Mouse (Mus musculus) left cerebral cortex, postnatal 36 days (tissue): ENCODE data around the gene Lamb1. TPM values are rescaled to one million over a fixed set of nuclear protein-coding genes. Genes with fewer than 3 reads are reported as not detected.

ENCODE experiments used
- DNase-seq, 2 experiments: peaks; one replicate each; pipeline ENCODE4 v3.0.0; 2021 to 2022; ENCODE audit warnings: low spot score in 2 of 2, mixed read lengths in 1 of 2
- intact Hi-C: fragments of 180-260 bp; cut with DNase I; formaldehyde crosslinking; loops from one replicate; pipeline ENCODE4 v1.15.1; 2025
- total RNA-seq, 2 experiments: library from RNA; stranded (reverse); gene quantifications; 2 replicates each; pipeline ENCODE4 v1.2.3; 2021

Gene Lamb1
- total RNA-seq, 2 experiments from 2014 or later: 12.4 to 16.5 TPM

GRCm38 (mm10) chr12:31306075-31306675 lies 41.1 kb downstream of the Lamb1 start:
- intact Hi-C loops: no loop called here
- peak in 1 of 2 experiments; percentile 6 for DNase-seq

GRCm38 (mm10) chr12:31307011-31307410 lies 42.0 kb downstream of the Lamb1 start:
- no peak for DNase-seq
- intact Hi-C loops: no loop called here

GRCm38 (mm10) chr12:31307756-31308155 lies 42.7 kb downstream of the Lamb1 start:
- intact Hi-C loops: no loop called here
- DNase-seq: no peak

DNA sequence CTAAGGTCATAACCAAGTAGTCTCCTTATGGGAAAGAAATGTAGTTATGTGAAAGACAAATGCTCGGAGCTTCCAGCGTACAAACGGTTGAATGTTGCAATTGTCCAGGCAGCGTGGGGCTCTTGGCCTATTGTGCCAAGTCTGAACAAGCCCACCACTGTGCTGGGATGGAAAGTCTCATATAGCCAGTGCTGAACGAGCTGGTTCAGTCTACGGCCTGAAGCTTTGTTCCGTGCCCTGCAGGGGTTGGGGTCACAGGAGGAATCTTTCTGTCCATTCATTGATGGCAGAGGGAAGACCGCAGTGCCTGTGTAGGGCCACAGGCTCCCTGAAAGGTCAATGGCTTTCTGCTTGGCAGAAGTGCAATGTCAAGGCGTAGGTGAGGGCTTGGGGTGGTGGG lies 45.7 kb downstream of the Lamb1 start:
- intact Hi-C loops: no loop called here
- DNase-seq: no peak

DNA sequence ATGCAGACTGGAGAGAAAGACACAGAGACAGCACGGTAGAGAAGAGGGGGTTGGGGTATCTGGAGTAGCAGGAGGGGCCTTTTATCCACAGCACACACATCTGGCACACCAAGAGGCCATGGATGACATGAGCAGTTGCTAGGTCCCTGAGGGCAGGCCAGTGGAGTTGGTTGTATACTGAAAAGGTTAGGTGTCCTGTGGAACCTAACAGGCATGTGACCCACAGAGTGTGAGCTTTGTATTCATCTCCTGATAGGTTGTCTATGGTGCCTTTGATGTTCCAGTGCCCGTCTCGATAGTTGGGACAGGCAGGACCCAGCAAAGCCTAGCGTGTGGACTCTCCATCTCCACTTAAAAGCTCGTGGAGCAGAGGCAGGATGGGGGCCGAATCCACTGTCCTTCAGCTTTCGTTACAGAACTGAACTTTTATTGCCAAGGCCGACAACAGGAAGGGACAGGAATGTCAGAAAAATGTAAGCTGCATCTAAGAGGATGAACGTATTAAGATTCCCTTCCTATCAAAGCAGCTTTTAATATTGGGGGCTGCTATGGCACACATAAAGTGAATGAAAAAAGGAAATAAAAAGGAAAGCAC lies 46.7 kb downstream of the Lamb1 start:
- intact Hi-C loops: no loop called here
- no peak for DNase-seq

- no peak for DNase-seq
- intact Hi-C loops: no loop called here
Measured at GRCm38 (mm10) chr12:31312281-31312680, 47.2 kb downstream of the Lamb1 start.

- intact Hi-C loops: no loop called here
- no peak for DNase-seq
Measured at GRCm38 (mm10) chr12:31313136-31313535, 48.1 kb downstream of the Lamb1 start.

DNA sequence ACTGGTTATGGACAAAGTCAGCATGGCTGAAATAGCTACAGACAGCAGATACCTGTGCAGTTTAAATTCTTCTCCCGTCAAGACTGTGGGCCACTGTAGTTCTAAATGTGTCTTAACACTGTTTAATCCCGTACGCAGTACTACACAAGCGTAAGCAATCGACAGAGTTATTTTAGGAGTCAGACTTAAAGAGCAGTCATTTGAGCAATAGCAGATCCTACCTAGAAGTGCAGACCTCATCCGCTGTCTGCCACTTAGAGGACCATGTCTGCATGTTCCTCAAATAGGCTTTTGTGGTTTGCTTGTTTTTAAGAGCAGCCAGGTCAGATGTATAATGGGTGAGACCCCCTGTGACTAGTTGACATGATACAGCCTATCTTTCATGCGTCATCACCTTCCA lies 49.3 kb downstream of the Lamb1 start:
- intact Hi-C loops: no loop called here
- DNase-seq: no peak

GRCm38 (mm10) chr12:31315961-31316360 lies 50.9 kb downstream of the Lamb1 start:
- no peak for DNase-seq
- intact Hi-C loops: no loop called here

DNA sequence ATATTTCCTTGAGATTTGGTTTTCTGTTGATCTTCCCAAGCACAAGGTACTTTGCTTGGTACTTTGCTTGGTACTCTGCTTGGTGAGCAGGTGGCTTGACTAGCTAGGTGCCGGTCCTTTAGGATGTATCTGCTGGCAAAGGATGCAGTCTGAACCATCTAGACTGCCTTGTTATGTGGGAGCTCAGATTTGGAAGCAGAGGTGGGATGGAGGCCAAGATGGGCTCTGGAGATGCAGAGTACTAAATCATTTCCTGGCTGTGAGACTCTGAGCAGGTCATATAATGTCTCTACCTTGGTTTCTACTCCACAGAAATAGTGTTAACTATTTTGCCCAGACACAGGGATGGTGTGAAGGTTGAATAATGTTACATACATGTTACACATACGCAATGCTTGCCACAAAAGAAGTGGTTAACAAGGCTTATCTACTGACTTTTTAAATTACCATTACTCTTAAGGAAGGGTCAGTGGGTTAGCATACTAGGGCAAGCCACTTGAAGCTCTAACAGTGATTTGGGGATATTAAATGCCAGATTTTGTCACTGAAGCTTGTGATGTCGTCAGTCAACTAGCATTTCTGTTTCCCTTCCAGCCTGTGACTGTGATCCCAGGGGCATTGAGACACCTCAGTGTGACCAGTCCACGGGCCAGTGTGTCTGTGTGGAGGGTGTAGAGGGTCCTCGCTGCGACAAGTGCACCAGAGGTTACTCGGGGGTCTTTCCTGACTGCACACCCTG lies 52.8 kb downstream of the Lamb1 start:
- no peak for DNase-seq
- intact Hi-C loops: no loop called here

- no peak for DNase-seq
- intact Hi-C loops: no loop called here
Measured at GRCm38 (mm10) chr12:31318409-31318963, 53.5 kb downstream of the Lamb1 start.

DNA sequence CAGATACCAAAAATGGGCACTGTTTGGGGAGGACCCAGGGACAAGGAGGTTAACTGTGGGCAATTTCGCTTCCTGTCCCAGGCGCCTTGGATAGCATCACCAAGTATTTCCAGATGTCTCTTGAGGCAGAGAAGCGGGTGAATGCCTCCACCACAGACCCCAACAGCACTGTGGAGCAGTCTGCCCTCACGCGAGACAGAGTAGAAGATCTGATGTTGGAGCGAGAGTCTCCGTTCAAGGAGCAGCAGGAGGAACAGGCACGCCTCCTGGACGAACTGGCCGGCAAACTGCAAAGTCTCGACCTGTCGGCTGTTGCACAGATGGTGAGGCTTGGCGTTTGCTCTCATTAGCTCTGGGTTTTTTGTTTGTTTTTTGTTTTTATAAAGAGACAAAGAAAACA lies 55.8 kb downstream of the Lamb1 start:
- intact Hi-C loops: no loop called here
- DNase-seq: no peak

GRCm38 (mm10) chr12:31321532-31321931 lies 56.5 kb downstream of the Lamb1 start:
- intact Hi-C loops: no loop called here
- no peak for DNase-seq

DNA sequence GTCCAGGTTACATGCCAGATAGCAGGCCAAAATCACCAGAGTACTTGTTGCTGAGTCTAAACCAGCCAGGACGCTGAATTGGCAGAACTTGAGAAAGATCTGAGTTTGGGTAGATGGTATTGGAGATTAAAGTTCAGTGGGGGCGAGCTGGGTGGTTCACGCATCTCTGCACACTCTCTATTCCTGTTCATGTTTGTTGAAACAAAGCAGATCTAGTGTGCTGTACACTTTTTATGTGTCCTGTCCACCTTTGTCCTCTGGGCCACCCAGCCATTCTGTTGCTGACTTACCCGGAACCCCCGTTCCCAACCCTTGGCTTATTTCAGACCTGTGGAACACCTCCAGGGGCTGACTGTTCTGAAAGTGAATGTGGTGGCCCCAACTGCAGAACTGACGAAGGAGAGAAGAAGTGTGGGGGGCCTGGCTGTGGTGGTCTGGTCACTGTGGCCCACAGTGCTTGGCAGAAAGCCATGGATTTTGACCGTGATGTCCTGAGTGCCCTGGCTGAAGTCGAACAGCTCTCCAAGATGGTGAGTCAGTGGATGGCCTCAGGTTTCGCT lies 58.2 kb downstream of the Lamb1 start:
- intact Hi-C loops: no loop called here
- no peak for DNase-seq

DNA sequence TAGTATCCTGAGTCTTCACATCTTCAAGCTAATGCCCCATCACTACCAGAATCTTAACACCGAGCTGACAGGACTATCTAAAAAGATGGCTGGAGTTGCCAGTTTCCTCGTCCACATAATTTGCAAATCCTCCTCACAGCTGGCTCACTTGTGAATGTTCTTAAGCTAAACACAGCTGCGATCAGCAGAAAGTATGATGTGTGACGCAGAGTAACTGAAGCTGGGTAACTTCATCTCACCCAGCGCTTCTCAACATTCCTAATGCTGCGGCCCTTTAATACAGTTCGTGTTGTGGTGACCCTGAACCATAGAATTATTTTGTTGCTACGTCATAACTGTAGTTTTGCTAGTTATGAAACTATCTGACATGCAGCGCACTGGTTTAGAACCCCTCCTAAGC lies 62.1 kb downstream of the Lamb1 start:
- intact Hi-C loops: no loop called here
- no peak for DNase-seq

DNA sequence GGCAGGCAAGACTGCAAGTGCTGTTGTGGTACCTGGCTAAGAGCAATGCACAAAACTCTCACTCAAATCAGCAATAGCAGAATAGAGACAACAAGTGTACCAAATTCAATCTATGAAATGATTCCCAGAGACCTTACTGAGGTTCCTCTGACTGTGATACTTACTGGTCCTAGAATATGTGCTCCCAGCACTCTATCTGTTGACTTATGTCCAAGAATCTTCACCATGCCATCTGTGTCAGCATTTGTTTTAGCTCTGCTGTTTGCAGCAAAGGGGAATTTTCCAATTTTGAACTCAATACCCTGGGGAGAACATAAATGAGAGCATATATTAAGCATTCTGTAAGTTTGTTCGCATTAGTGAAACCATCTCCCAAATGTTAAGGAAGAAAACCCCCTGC lies 68.2 kb downstream of the Lamb1 start:
- no peak for DNase-seq
- intact Hi-C loops: no loop called here

DNA sequence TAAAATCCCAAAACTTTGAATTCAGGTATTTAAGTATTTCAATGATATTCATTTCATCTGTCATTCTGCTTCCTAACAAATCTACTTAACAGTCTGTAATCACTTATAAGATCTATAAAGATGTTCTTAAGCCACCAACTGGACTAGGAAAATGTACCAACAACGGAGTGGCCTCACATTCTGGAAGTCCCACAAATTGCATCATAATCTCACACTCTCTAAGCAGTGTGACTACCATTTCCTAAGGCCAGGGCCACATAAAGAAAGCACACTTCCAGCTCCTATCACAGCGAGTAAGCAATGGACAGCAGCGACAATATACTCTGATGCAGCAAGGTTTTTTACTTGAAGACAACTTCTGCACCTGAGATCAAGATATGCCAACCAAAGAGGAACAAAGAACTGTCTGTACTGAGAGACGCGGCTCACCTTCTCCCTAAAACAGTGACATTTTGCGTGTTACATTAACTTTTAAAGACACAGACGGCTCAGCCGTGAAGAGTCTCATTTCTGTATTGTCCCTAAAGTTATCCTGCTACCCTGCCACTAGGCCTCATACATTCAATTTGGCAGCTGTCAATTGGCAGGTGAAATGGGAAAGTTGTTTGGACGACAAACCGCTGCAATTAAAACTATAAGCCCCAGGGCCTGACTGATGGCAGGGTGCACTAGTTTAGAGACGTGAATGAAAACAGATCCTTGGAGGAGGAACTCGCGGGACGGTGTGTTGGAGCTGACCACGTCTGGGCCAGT lies 85.3 kb downstream of the Lamb1 start:
- DNase-seq: no peak
- intact Hi-C loops: no loop called here

- intact Hi-C loops: no loop called here
- peak; percentile 95 to 97 for DNase-seq
Measured at GRCm38 (mm10) chr12:31350944-31351928, 86.2 kb downstream of the Lamb1 start, which contains the start of gene Dld. Gene Dld (minus strand): TSS chr12:31351453.

GRCm38 (mm10) chr12:31366428-31366827 lies 101.4 kb downstream of the Lamb1 start:
- intact Hi-C loops: no loop called here
- DNase-seq: no peak
